Mouse (Mus musculus): ENCODE measurements at regions not wholly inside any gene's neighbourhood (a gene's known extent, or its start where the extent isn't known, plus 50 kb on each side); places are given as distances from the start of the nearest gene placed in this dataset.
A peak's percentile ranks its signal among the peaks of the same experiment; 100 is the strongest.

- no peaks in the 10 kb centered on the region for H3K4me1 ChIP-seq (replicated peaks; ENCODE audit: control insufficient read depth, insufficient read depth, low read length)
- H3K27me3 ChIP-seq (ENCODE audit: control insufficient read depth, insufficient read depth, low read depth, low read length), result no peaks in the 10 kb centered on the region
- ATAC-seq (ENCODE audit: low read depth), result no peak
- H3K9me3 ChIP-seq (ENCODE audit: control insufficient read depth, low read length), result peaks cover 2% of the 10 kb centered on the region; the same call in 1 of the 2 replicates
- no peak overlapping the region for H3K9ac ChIP-seq (ENCODE audit: low read length)
- no peak overlapping the region for H3K4me2 ChIP-seq (ENCODE audit: low read depth, low read length)
- no peak overlapping the region for H3K27ac ChIP-seq (ENCODE audit: low read length)
- H3K4me3 ChIP-seq (ENCODE audit: low read length), result no peak overlapping the region
- WGBS, result 94% methylated on average over 1 of the region's 1 CpGs
- H3K36me3 ChIP-seq (ENCODE audit: control insufficient read depth, insufficient read depth, low read length), result no peaks in the 10 kb centered on the region
Measured at GRCm38 (mm10) chr15:27282279-27282678, 184.2 kb upstream of the Ank start.

- Histone ChIP-seq H3K36me3 (ENCODE audit: control insufficient read depth, insufficient read depth, low read length) (no peaks in the 10 kb centered on the region), H3K27ac (ENCODE audit: low read length) (no peak overlapping the region), H3K4me3 (ENCODE audit: low read length) (no peak overlapping the region), H3K9me3 (ENCODE audit: control insufficient read depth, low read length) (no peaks in the 10 kb centered on the region), H3K4me2 (ENCODE audit: low read depth, low read length) (no peak overlapping the region), H3K4me1 (replicated peaks; ENCODE audit: control insufficient read depth, insufficient read depth, low read length) (no peaks in the 10 kb centered on the region), H3K9ac (ENCODE audit: low read length) (no peak overlapping the region), H3K27me3 (ENCODE audit: control insufficient read depth, insufficient read depth, low read depth, low read length) (no peaks in the 10 kb centered on the region)
- 73% methylated on average over 4 of the region's 4 CpGs for WGBS
- no peak for ATAC-seq (ENCODE audit: low read depth)
Measured at GRCm38 (mm10) chr15:27303856-27304255, 162.6 kb upstream of the Ank start.

GRCm38 (mm10) chr15:27304256-27304655 is 162.2 kb upstream of the Ank start:
- H3K36me3 ChIP-seq (ENCODE audit: control insufficient read depth, insufficient read depth, low read length), result no peaks in the 10 kb centered on the region
- no peak overlapping the region for H3K27ac ChIP-seq (ENCODE audit: low read length)
- no peak overlapping the region for H3K9ac ChIP-seq (ENCODE audit: low read length)
- H3K4me1 ChIP-seq (replicated peaks; ENCODE audit: control insufficient read depth, insufficient read depth, low read length), result no peaks in the 10 kb centered on the region
- 0 out of 2 replicates have a peak, but pooled peaks have one; percentile 15 for ATAC-seq (ENCODE audit: low read depth)
- no peak overlapping the region for H3K4me3 ChIP-seq (ENCODE audit: low read length)
- H3K4me2 ChIP-seq (ENCODE audit: low read depth, low read length), result no peak overlapping the region
- no peaks in the 10 kb centered on the region for H3K9me3 ChIP-seq (ENCODE audit: control insufficient read depth, low read length)
- WGBS, result 62% methylated on average over 7 of the region's 7 CpGs
- no peaks in the 10 kb centered on the region for H3K27me3 ChIP-seq (ENCODE audit: control insufficient read depth, insufficient read depth, low read depth, low read length)

- 91% methylated on average over 4 of the region's 4 CpGs for WGBS
- no peaks in the 10 kb centered on the region for H3K36me3 ChIP-seq (ENCODE audit: control insufficient read depth, insufficient read depth, low read length)
- no peak for ATAC-seq (ENCODE audit: low read depth)
Measured at GRCm38 (mm10) chr15:27305035-27305434, 161.4 kb upstream of the Ank start.

GRCm38 (mm10) chr15:27308639-27309038 is 157.8 kb upstream of the Ank start:
- Histone ChIP-seq H3K36me3 (ENCODE audit: control insufficient read depth, insufficient read depth, low read length) (no peaks in the 10 kb centered on the region), H3K27ac (ENCODE audit: low read length) (no peak overlapping the region), H3K27me3 (ENCODE audit: control insufficient read depth, insufficient read depth, low read depth, low read length) (no peaks in the 10 kb centered on the region), H3K9ac (ENCODE audit: low read length) (no peak overlapping the region), H3K4me1 (replicated peaks; ENCODE audit: control insufficient read depth, insufficient read depth, low read length) (no peaks in the 10 kb centered on the region), H3K4me2 (ENCODE audit: low read depth, low read length) (no peak overlapping the region), H3K4me3 (ENCODE audit: low read length) (no peak overlapping the region), H3K9me3 (ENCODE audit: control insufficient read depth, low read length) (no peaks in the 10 kb centered on the region)
- no peak for ATAC-seq (ENCODE audit: low read depth)
- WGBS, result 53% methylated on average over 4 of the region's 4 CpGs

More at GRCm38 (mm10) chr15:27305035-27305434, 161.4 kb upstream of the Ank start:
- Histone ChIP-seq H3K4me1 (replicated peaks; ENCODE audit: control insufficient read depth, insufficient read depth, low read length) (no peaks in the 10 kb centered on the region), H3K9me3 (ENCODE audit: control insufficient read depth, low read length) (no peaks in the 10 kb centered on the region), H3K27ac (ENCODE audit: low read length) (no peak overlapping the region), H3K4me3 (ENCODE audit: low read length) (no peak overlapping the region), H3K4me2 (ENCODE audit: low read depth, low read length) (no peak overlapping the region), H3K9ac (ENCODE audit: low read length) (no peak overlapping the region), H3K27me3 (ENCODE audit: control insufficient read depth, insufficient read depth, low read depth, low read length) (no peaks in the 10 kb centered on the region)

GRCm38 (mm10) chr15:27315964-27316745 is 150.3 kb upstream of the Ank start:
- H3K4me3 ChIP-seq (ENCODE audit: low read length), result no peak overlapping the region
- WGBS, result 46% methylated on average over 4 of the region's 4 CpGs
- H3K9ac ChIP-seq (ENCODE audit: low read length), result no peak overlapping the region
- no peak overlapping the region for H3K4me2 ChIP-seq (ENCODE audit: low read depth, low read length)
- no peaks in the 10 kb centered on the region for H3K9me3 ChIP-seq (ENCODE audit: control insufficient read depth, low read length)
- H3K4me1 ChIP-seq (replicated peaks; ENCODE audit: control insufficient read depth, insufficient read depth, low read length), result no peaks in the 10 kb centered on the region
- ATAC-seq (ENCODE audit: low read depth), result no peak
- no peaks in the 10 kb centered on the region for H3K36me3 ChIP-seq (ENCODE audit: control insufficient read depth, insufficient read depth, low read length)
- no peak overlapping the region for H3K27ac ChIP-seq (ENCODE audit: low read length)
- H3K27me3 ChIP-seq (ENCODE audit: control insufficient read depth, insufficient read depth, low read depth, low read length), result no peaks in the 10 kb centered on the region

GRCm38 (mm10) chr15:27316746-27317129 is 149.7 kb upstream of the Ank start:
- Histone ChIP-seq H3K9me3 (ENCODE audit: control insufficient read depth, low read length) (no peaks in the 10 kb centered on the region), H3K4me3 (ENCODE audit: low read length) (no peak overlapping the region), H3K4me1 (replicated peaks; ENCODE audit: control insufficient read depth, insufficient read depth, low read length) (no peaks in the 10 kb centered on the region), H3K36me3 (ENCODE audit: control insufficient read depth, insufficient read depth, low read length) (no peaks in the 10 kb centered on the region), H3K9ac (ENCODE audit: low read length) (no peak overlapping the region), H3K27me3 (ENCODE audit: control insufficient read depth, insufficient read depth, low read depth, low read length) (no peaks in the 10 kb centered on the region), H3K4me2 (ENCODE audit: low read depth, low read length) (no peak overlapping the region), H3K27ac (ENCODE audit: low read length) (no peak overlapping the region)
- ATAC-seq (ENCODE audit: low read depth), result no peak
- WGBS, result 76% methylated on average over 1 of the region's 1 CpGs

- Histone ChIP-seq H3K9ac (ENCODE audit: low read length) (no peak overlapping the region), H3K27ac (ENCODE audit: low read length) (no peak overlapping the region), H3K4me1 (replicated peaks; ENCODE audit: control insufficient read depth, insufficient read depth, low read length) (no peaks in the 10 kb centered on the region), H3K9me3 (ENCODE audit: control insufficient read depth, low read length) (no peaks in the 10 kb centered on the region), H3K36me3 (ENCODE audit: control insufficient read depth, insufficient read depth, low read length) (no peaks in the 10 kb centered on the region), H3K27me3 (ENCODE audit: control insufficient read depth, insufficient read depth, low read depth, low read length) (no peaks in the 10 kb centered on the region), H3K4me3 (ENCODE audit: low read length) (no peak overlapping the region), H3K4me2 (ENCODE audit: low read depth, low read length) (no peak overlapping the region)
- no peak for ATAC-seq (ENCODE audit: low read depth)
- WGBS, result 72% methylated on average over 10 of the region's 10 CpGs
Measured at GRCm38 (mm10) chr15:27321915-27322665, 144.4 kb upstream of the Ank start.

- Histone ChIP-seq H3K4me1 (replicated peaks; ENCODE audit: control insufficient read depth, insufficient read depth, low read length) (no peaks in the 10 kb centered on the region), H3K27ac (ENCODE audit: low read length) (no peak overlapping the region), H3K27me3 (ENCODE audit: control insufficient read depth, insufficient read depth, low read depth, low read length) (no peaks in the 10 kb centered on the region), H3K9me3 (ENCODE audit: control insufficient read depth, low read length) (no peaks in the 10 kb centered on the region), H3K4me2 (ENCODE audit: low read depth, low read length) (no peak overlapping the region), H3K9ac (ENCODE audit: low read length) (no peak overlapping the region), H3K36me3 (ENCODE audit: control insufficient read depth, insufficient read depth, low read length) (no peaks in the 10 kb centered on the region), H3K4me3 (ENCODE audit: low read length) (no peak overlapping the region)
- ATAC-seq (ENCODE audit: low read depth), result peak; percentile 77
- WGBS, result 24% methylated on average over 15 of the region's 15 CpGs
Measured at GRCm38 (mm10) chr15:27325847-27326548, 140.5 kb upstream of the Ank start.
